Mouse (Mus musculus): ENCODE results near the gene Nms. TPM values are rescaled to one million over a fixed set of nuclear protein-coding genes. Genes with fewer than 3 reads are reported as not detected.

Gene Nms
- total RNA-seq, 4 experiments from 2014 or later = not detected

DNA sequence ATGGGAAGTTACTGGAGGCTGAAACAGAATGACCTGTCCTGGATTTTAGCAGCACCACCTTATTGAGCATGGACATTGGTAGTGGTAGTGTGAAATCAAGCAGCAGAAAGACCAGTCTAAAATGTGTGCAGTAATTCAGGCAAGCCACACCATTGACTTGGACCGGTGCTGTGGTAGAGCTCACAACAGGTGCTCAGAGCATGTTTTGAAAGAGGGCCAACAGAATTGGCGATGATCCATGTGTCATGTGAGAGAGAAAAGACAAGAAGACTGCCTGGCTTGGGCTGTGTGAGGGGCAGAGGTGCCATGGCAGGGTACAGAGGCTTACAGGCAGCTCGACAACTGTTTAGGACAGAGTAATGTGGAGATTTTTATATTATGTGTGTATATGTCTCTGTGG lies 53.4 kb downstream of the Nms start:
- DNase-seq (ENCODE audit: low spot score in 2 of 2) = no peak

Other genes starting within 250 kb of the Nms start
- 100 to 1,000 TPM in 2 of 4 experiments, 10 to 100 TPM in 2; 96.0 to 117 (median 106) TPM for gene Lonrf2, start 102.4 kb upstream of the Nms start, total RNA-seq (2022)
- gene Chst10, start 41.0 kb upstream of the Nms start, total RNA-seq (2022) = 10 to 100 TPM; 44.0 to 59.8 (median 53.0) TPM
- gene Pdcl3, start 46.5 kb downstream of the Nms start, total RNA-seq (2022) = 10 to 100 TPM; 31.5 to 40.3 (median 35.7) TPM